Mouse (Mus musculus) neural tube, embryonic 12.5 days (tissue): ENCODE measurements around the gene Wnt4. TPM values are rescaled to one million over a fixed set of nuclear protein-coding genes. Genes with fewer than 3 reads are reported as not detected.

Experiments used
- ATAC-seq: fragments of 200-750 bp; cut with Nextera tagmentation; 2 replicates; pipeline ENCODE4 v1.8.0; 2017; ENCODE audit warnings: low read depth, mild to moderate bottlenecking, moderate TSS enrichment, moderate library complexity; ENCODE audit not compliant: low FRiP score
- H3K27ac ChIP-seq: fragments of 300-500 bp; sonication (generic); 2 replicates; pipeline ENCODE4 v1.5.1; 2016
- H3K27me3 ChIP-seq: fragments of 300-500 bp; sonication (generic); replicated peaks from 2 replicates; pipeline ENCODE4 v1.6.1; 2016; ENCODE audit warnings: mild to moderate bottlenecking
- H3K36me3 ChIP-seq: fragments of 300-500 bp; sonication (generic); 2 replicates; pipeline ENCODE4 v1.6.1; 2016; ENCODE audit warnings: mild to moderate bottlenecking
- H3K4me1 ChIP-seq: fragments of 300-500 bp; sonication (generic); 2 replicates; pipeline ENCODE4 v1.6.1; 2016
- H3K4me2 ChIP-seq: fragments of 300-500 bp; sonication (generic); replicated peaks from 2 replicates; pipeline ENCODE4 v1.6.1; 2016; ENCODE audit warnings: mild to moderate bottlenecking
- H3K4me3 ChIP-seq: fragments of 300-500 bp; sonication (generic); 2 replicates; pipeline ENCODE4 v1.5.1; 2016
- H3K9ac ChIP-seq: fragments of 300-500 bp; sonication (generic); 2 replicates; pipeline ENCODE4 v1.6.1; 2016; ENCODE audit warnings: mild to moderate bottlenecking
- H3K9me3 ChIP-seq: fragments of 300-500 bp; sonication (generic); 2 replicates; pipeline ENCODE4 v1.6.1; 2016; ENCODE audit warnings: mild to moderate bottlenecking
- WGBS: fragments of 180-500 bp; shearing (Covaris S2); methylation state at CpG from one replicate; pipeline ENCODE4 v1.1.7; 2016; 5-methylcytosine and 5-hydroxymethylcytosine counted together
- polyA plus RNA-seq: library from polyadenylated mRNA; unstranded; fragments of >200 nt; fragmentation: Nextera tagmentation; extraction: Ambion mirVana; gene quantifications from 2 replicates; pipeline ENCODE4 v1.2.1, GENCODE M21; 2016

Wnt4 gene
- 16.1 and 17.4 TPM in 2 replicates for polyA plus RNA-seq

GRCm38 (mm10) chr4:137277166-137277513 lies at the start of gene Wnt4:
Gene Wnt4 (plus strand): TSS chr4:137277489.
- Histone ChIP-seq H3K4me1 (peaks cover 59% of the 10 kb centered on the region), H3K27me3 (peaks cover 34% of the 10 kb centered on the region), H3K27ac (peak within 1 kb of the TSS; percentile 68; the same call in 1 of the 2 replicates), H3K4me2 (peak within 1 kb of the TSS; percentile 91), H3K9ac (peak within 1 kb of the TSS; percentile 89), H3K9me3 (no peaks in the 10 kb centered on the region), H3K36me3 (no peaks in the 10 kb centered on the region), H3K4me3 (peak within 1 kb of the TSS; percentile 76)
- 0% methylated on average over 24 of the region's 45 CpGs for WGBS
- peak; percentile 69 for ATAC-seq

GRCm38 (mm10) chr4:137228566-137229115 lies 48.6 kb upstream of the Wnt4 start:
- WGBS = 88% methylated on average over 15 of the region's 15 CpGs
- no peaks in the 10 kb centered on the region for H3K4me1 ChIP-seq

GRCm38 (mm10) chr4:137231494-137232470 lies 45.5 kb upstream of the Wnt4 start:
- Histone ChIP-seq H3K9me3 (no peaks in the 10 kb centered on the region; the same call in 1 of the 2 replicates), H3K4me3 (no peak overlapping the region), H3K4me1 (no peaks in the 10 kb centered on the region), H3K27ac (no peak overlapping the region), H3K36me3 (no peaks in the 10 kb centered on the region), H3K27me3 (no peaks in the 10 kb centered on the region), H3K9ac (no peak overlapping the region), H3K4me2 (no peak overlapping the region)
- ATAC-seq = no peak
- 84% methylated on average over 16 of the region's 16 CpGs for WGBS

More at GRCm38 (mm10) chr4:137228566-137229115, 48.6 kb upstream of the Wnt4 start:
- no peak for ATAC-seq
- H3K9ac ChIP-seq = no peak overlapping the region
- H3K27me3 ChIP-seq = no peaks in the 10 kb centered on the region
- no peak overlapping the region for H3K27ac ChIP-seq
- no peaks in the 10 kb centered on the region; the same call in 1 of the 2 replicates for H3K9me3 ChIP-seq
- no peaks in the 10 kb centered on the region for H3K36me3 ChIP-seq
- H3K4me3 ChIP-seq = no peak overlapping the region
- H3K4me2 ChIP-seq = no peak overlapping the region

GRCm38 (mm10) chr4:137233632-137234031 lies 43.7 kb upstream of the Wnt4 start:
- Histone ChIP-seq H3K9me3 (no peaks in the 10 kb centered on the region; the same call in 1 of the 2 replicates), H3K9ac (no peak overlapping the region), H3K4me3 (no peak overlapping the region), H3K4me1 (no peaks in the 10 kb centered on the region), H3K4me2 (no peak overlapping the region), H3K36me3 (no peaks in the 10 kb centered on the region), H3K27ac (no peak overlapping the region), H3K27me3 (no peaks in the 10 kb centered on the region)
- ATAC-seq = no peak
- 66% methylated on average over 5 of the region's 5 CpGs for WGBS

- Histone ChIP-seq H3K9me3 (no peaks in the 10 kb centered on the region; the same call in 1 of the 2 replicates), H3K27ac (no peak overlapping the region), H3K27me3 (no peaks in the 10 kb centered on the region), H3K36me3 (no peaks in the 10 kb centered on the region), H3K4me3 (no peak overlapping the region), H3K4me1 (no peaks in the 10 kb centered on the region), H3K9ac (no peak overlapping the region), H3K4me2 (no peak overlapping the region)
- no peak for ATAC-seq
- 93% methylated on average over 2 of the region's 2 CpGs for WGBS
Measured at GRCm38 (mm10) chr4:137234444-137234843, 42.8 kb upstream of the Wnt4 start.

GRCm38 (mm10) chr4:137235368-137235767 lies 41.9 kb upstream of the Wnt4 start:
- Histone ChIP-seq H3K4me1 (no peaks in the 10 kb centered on the region), H3K4me3 (no peak overlapping the region), H3K27me3 (no peaks in the 10 kb centered on the region), H3K36me3 (no peaks in the 10 kb centered on the region), H3K9me3 (peaks cover 9% of the 10 kb centered on the region), H3K9ac (no peak overlapping the region), H3K4me2 (no peak overlapping the region), H3K27ac (no peak overlapping the region)
- ATAC-seq = no peak
- WGBS = 82% methylated on average over 9 of the region's 9 CpGs

GRCm38 (mm10) chr4:137244883-137245282 lies 32.4 kb upstream of the Wnt4 start:
- Histone ChIP-seq H3K27ac (no peak overlapping the region), H3K4me3 (no peak overlapping the region), H3K27me3 (no peaks in the 10 kb centered on the region), H3K4me1 (peaks cover 2% of the 10 kb centered on the region; the same call in 1 of the 2 replicates), H3K36me3 (no peaks in the 10 kb centered on the region), H3K4me2 (no peak overlapping the region), H3K9ac (no peak overlapping the region), H3K9me3 (peaks cover 9% of the 10 kb centered on the region)
- ATAC-seq = no peak
- 79% methylated on average over 9 of the region's 9 CpGs for WGBS

- ATAC-seq = no peak
Measured at GRCm38 (mm10) chr4:137250333-137250732, 27.0 kb upstream of the Wnt4 start.

GRCm38 (mm10) chr4:137250849-137251248 lies 26.4 kb upstream of the Wnt4 start:
- 0 out of 2 replicates have a peak, but pooled peaks cover 3% of the 10 kb centered on the region for H3K9me3 ChIP-seq
- no peak overlapping the region for H3K4me3 ChIP-seq
- H3K27ac ChIP-seq = no peak overlapping the region
- no peaks in the 10 kb centered on the region for H3K27me3 ChIP-seq
- no peak for ATAC-seq
- H3K4me2 ChIP-seq = no peak overlapping the region
- H3K4me1 ChIP-seq = peaks cover 9% of the 10 kb centered on the region; the same call in 1 of the 2 replicates
- no peak overlapping the region for H3K9ac ChIP-seq
- WGBS = 76% methylated on average over 5 of the region's 5 CpGs
- H3K36me3 ChIP-seq = no peaks in the 10 kb centered on the region

More at GRCm38 (mm10) chr4:137250333-137250732, 27.0 kb upstream of the Wnt4 start:
- Histone ChIP-seq H3K9ac (no peak overlapping the region), H3K9me3 (0 out of 2 replicates have a peak, but pooled peaks cover 3% of the 10 kb centered on the region), H3K36me3 (no peaks in the 10 kb centered on the region), H3K4me3 (no peak overlapping the region), H3K4me2 (no peak overlapping the region), H3K27ac (no peak overlapping the region), H3K4me1 (peaks cover 9% of the 10 kb centered on the region; the same call in 1 of the 2 replicates), H3K27me3 (no peaks in the 10 kb centered on the region)
- WGBS = 40% methylated on average over 5 of the region's 5 CpGs

- no peak overlapping the region for H3K27ac ChIP-seq
- no peaks in the 10 kb centered on the region for H3K27me3 ChIP-seq
- ATAC-seq = no peak
- H3K4me2 ChIP-seq = no peak overlapping the region
- no peaks in the 10 kb centered on the region for H3K9me3 ChIP-seq
- H3K4me1 ChIP-seq = peaks cover 9% of the 10 kb centered on the region; the same call in 1 of the 2 replicates
- H3K36me3 ChIP-seq = no peaks in the 10 kb centered on the region
- no peak overlapping the region for H3K4me3 ChIP-seq
- no peak overlapping the region for H3K9ac ChIP-seq
- WGBS = 82% methylated on average over 11 of the region's 11 CpGs
Measured at GRCm38 (mm10) chr4:137253601-137254000, 23.7 kb upstream of the Wnt4 start.

GRCm38 (mm10) chr4:137254206-137254976 lies 22.9 kb upstream of the Wnt4 start:
- Histone ChIP-seq H3K4me1 (peaks cover 9% of the 10 kb centered on the region; the same call in 1 of the 2 replicates), H3K4me2 (no peak overlapping the region), H3K27me3 (no peaks in the 10 kb centered on the region), H3K27ac (no peak overlapping the region), H3K9ac (no peak overlapping the region), H3K36me3 (no peaks in the 10 kb centered on the region), H3K4me3 (no peak overlapping the region), H3K9me3 (no peaks in the 10 kb centered on the region)
- ATAC-seq = no peak
- 81% methylated on average over 17 of the region's 17 CpGs for WGBS

GRCm38 (mm10) chr4:137255568-137255967 lies 21.7 kb upstream of the Wnt4 start:
- no peaks in the 10 kb centered on the region for H3K4me1 ChIP-seq
- ATAC-seq = no peak
- no peak overlapping the region for H3K27ac ChIP-seq
- no peaks in the 10 kb centered on the region for H3K9me3 ChIP-seq
- H3K36me3 ChIP-seq = no peaks in the 10 kb centered on the region
- no peak overlapping the region for H3K4me2 ChIP-seq
- WGBS = 78% methylated on average over 8 of the region's 8 CpGs
- H3K4me3 ChIP-seq = no peak overlapping the region
- H3K27me3 ChIP-seq = no peaks in the 10 kb centered on the region
- H3K9ac ChIP-seq = no peak overlapping the region
